Comparison of ENCODE assay signal across 8 mouse cellular contexts in genomic region chr14:61143869-61144268, GRCm38 (mm10). TPM values are rescaled to one million over a fixed set of nuclear protein-coding genes. Genes with fewer than 3 reads are reported as not detected.
DNase-seq lines count a peak whose midpoint lies in the region; ATAC-seq and TF ChIP-seq lines count a peak whose summit lies in the region.
"Had no signal": no experiment of that assay in that cellular context is flagged by ENCODE, and none has a peak within 500 bp of the region (broad histone marks: within the 10 kb centered on the region; RNA-seq: fewer than 3 reads in every experiment).

No protein-coding gene starts in this region.

- 27% methylated on average over 11 of the region's 11 CpGs for WGBS in liver, adult 2 months
- 38% methylated on average over 11 of the region's 11 CpGs for whole genome bisulfite sequencing in liver, embryonic 11.5 days
- WGBS in bone marrow, adult 2 months = 48% methylated on average over 11 of the region's 11 CpGs
- WGBS in intestine, embryonic 14.5 days = 24% methylated on average over 11 of the region's 11 CpGs

- TF ChIP-seq POLR2A in liver, adult 2 months (IDR thresholded peaks at IDR 0.05; ENCODE audit: extremely low read depth, insufficient read depth, low read length) = no peak
- TF ChIP-seq POLR2A in bone marrow, adult 2 months (IDR thresholded peaks at IDR 0.05; ENCODE audit: borderline replicate concordance, control insufficient read depth, low read depth, low read length) = no peak

- no peaks in the 10 kb centered on the region for H3K79me2 ChIP-seq in liver, adult 2 months (ENCODE audit: control insufficient read depth, insufficient read depth, low read length)

- ATAC-seq in liver, embryonic 11.5 days (replicated peaks; ENCODE audit: low FRiP score) = no peak
- ATAC-seq in intestine, embryonic 14.5 days (replicated peaks; ENCODE audit: low FRiP score, low TSS enrichment, low read depth) = no peak
- no peak; the same call in 1 of the 2 replicates for ATAC-seq in erythroblast, adult 5-6 weeks (replicated peaks; ENCODE audit: low FRiP score, poor library complexity, severe bottlenecking)

- TF ChIP-seq CTCF in liver, adult 2 months (IDR thresholded peaks at IDR 0.05; ENCODE audit: low read depth, low read length) = peak; percentile 91
- peak; percentile 72 for TF ChIP-seq CTCF in bone marrow, adult 2 months (IDR thresholded peaks at IDR 0.05; ENCODE audit: control insufficient read depth, insufficient read depth, low read length)

- no peaks in the 10 kb centered on the region for H3K9me3 ChIP-seq in liver, embryonic 11.5 days (ENCODE audit: control insufficient read depth, low read length)
- H3K9me3 ChIP-seq in intestine, embryonic 14.5 days (ENCODE audit: control insufficient read depth, low read length) = no peaks in the 10 kb centered on the region
- H3K9me3 ChIP-seq: heart, embryonic 15.5 days had no signal

- no peaks in the 10 kb centered on the region for H3K27me3 ChIP-seq in liver, adult 2 months (ENCODE audit: control insufficient read depth, insufficient read depth, low read length)
- H3K27me3 ChIP-seq in liver, embryonic 11.5 days (replicated peaks; ENCODE audit: control insufficient read depth, insufficient read depth, low read length) = peaks cover 9% of the 10 kb centered on the region
- peaks cover 7% of the 10 kb centered on the region for H3K27me3 ChIP-seq in intestine, embryonic 14.5 days (replicated peaks; ENCODE audit: control insufficient read depth, insufficient read depth, low read length)

- H3K9ac ChIP-seq in liver, adult 2 months (ENCODE audit: low read depth, low read length) = no peak overlapping the region
- no peak overlapping the region for H3K9ac ChIP-seq in liver, embryonic 11.5 days (ENCODE audit: low read depth, low read length)
- H3K9ac ChIP-seq in intestine, embryonic 14.5 days (ENCODE audit: low read length) = no peak overlapping the region
- H3K9ac ChIP-seq: heart, embryonic 15.5 days had no signal

- no peak overlapping the region for H3K27ac ChIP-seq in liver, adult 2 months (replicated peaks; ENCODE audit: insufficient read depth, low read depth, low read length)
- no peak overlapping the region for H3K27ac ChIP-seq in liver, embryonic 11.5 days (ENCODE audit: low read depth, low read length)
- no peak overlapping the region for H3K27ac ChIP-seq in bone marrow, adult 2 months (ENCODE audit: control insufficient read depth, insufficient read depth, low read depth, low read length, poor library complexity)
- H3K27ac ChIP-seq in intestine, embryonic 14.5 days (ENCODE audit: low read depth) = no peak overlapping the region
- H3K27ac ChIP-seq: heart, embryonic 15.5 days had no signal

- no peaks in the 10 kb centered on the region for H3K36me3 ChIP-seq in liver, adult 2 months (ENCODE audit: control insufficient read depth, insufficient read depth, low read length)
- H3K36me3 ChIP-seq in liver, embryonic 11.5 days (ENCODE audit: control insufficient read depth, insufficient read depth, low read length) = no peaks in the 10 kb centered on the region
- H3K36me3 ChIP-seq in intestine, embryonic 14.5 days (ENCODE audit: control insufficient read depth, insufficient read depth, low read length) = no peaks in the 10 kb centered on the region
- H3K36me3 ChIP-seq: heart, embryonic 15.5 days had no signal

- no peak overlapping the region for H3K4me2 ChIP-seq in liver, embryonic 11.5 days
- peak overlapping the region; percentile 40 for H3K4me2 ChIP-seq in intestine, embryonic 14.5 days (ENCODE audit: low read length)
- H3K4me2 ChIP-seq: heart, embryonic 15.5 days had no signal

- DNase-seq in liver, adult 2 months (ENCODE audit: extremely low read depth, low read depth, low spot score) = peak; percentile 67
- no peak for DNase-seq in liver, embryonic 11.5 days (ENCODE audit: low spot score)
- DNase-seq in intestine, embryonic 14.5 days (ENCODE audit: low spot score) = peak; percentile 69
- peak; percentile 65 for DNase-seq in mesoderm, embryonic 11.5 days (ENCODE audit: low read depth, low spot score)
- no peak for DNase-seq in ovary, postnatal 10 days (ENCODE audit: low spot score)

- no peaks in the 10 kb centered on the region for H3K4me1 ChIP-seq in liver, adult 2 months (ENCODE audit: control insufficient read depth, insufficient read depth, low read length)
- H3K4me1 ChIP-seq in liver, embryonic 11.5 days (replicated peaks; ENCODE audit: control insufficient read depth, insufficient read depth, low read length) = no peaks in the 10 kb centered on the region
- no peaks in the 10 kb centered on the region for H3K4me1 ChIP-seq in bone marrow, adult 2 months (ENCODE audit: control insufficient read depth, insufficient read depth, low read length)
- H3K4me1 ChIP-seq in intestine, embryonic 14.5 days (replicated peaks; ENCODE audit: control insufficient read depth, insufficient read depth, low read length) = no peaks in the 10 kb centered on the region

- no peak overlapping the region for H3K4me3 ChIP-seq in liver, adult 2 months (ENCODE audit: insufficient read depth, low read depth, low read length)
- H3K4me3 ChIP-seq in liver, embryonic 11.5 days (ENCODE audit: low read depth, low read length) = no peak overlapping the region
- H3K4me3 ChIP-seq in bone marrow, adult 2 months (replicated peaks; ENCODE audit: control insufficient read depth, low read depth, low read length) = no peak overlapping the region
- H3K4me3 ChIP-seq in intestine, embryonic 14.5 days (ENCODE audit: low read depth, low read length) = 0 out of 2 replicates have a peak overlapping the region, but pooled peaks have one; percentile 4
- H3K4me3 ChIP-seq: heart, embryonic 15.5 days had no signal

RNA-seq across cellular contexts. Expression of gene Sacs, which starts 5.6 kb away (rescaled TPM):
- total RNA-seq in liver, adult 2 months (2014; rRNA removed) = 1.8 and 2.1 TPM in 2 replicates
- polyA plus RNA-seq in liver, adult 2 months (2012; rRNA removed) = 0.06 and 0.10 TPM in 2 replicates
- polyA plus RNA-seq in liver, embryonic 11.5 days (2014; fragmentation: Nextera tagmentation; extraction: Ambion mirVana) = 3.4 and 3.5 TPM in 2 replicates
- 2.5 TPM in 2 replicates for polyA plus RNA-seq in bone marrow, adult 2 months (2011; ENCODE audit: insufficient read depth, insufficient read length, low replicate concordance, missing spikeins)
- polyA plus RNA-seq in intestine, embryonic 14.5 days (2014; fragmentation: Nextera tagmentation; extraction: Ambion mirVana) = 3.7 and 4.5 TPM in 2 replicates
- total RNA-seq in erythroblast, adult 5-6 weeks (2015; ENCODE audit: low replicate concordance) = 4.4 and 5.4 TPM in 2 replicates
- 7.1 and 7.6 TPM in 2 replicates for total RNA-seq in erythroblast, adult 5-6 weeks (2017; ENCODE audit: low replicate concordance)

Comparison
In these comparisons a context has a peak if more than half of its experiments do, and no peak if none do; other contexts are left out.
1. DNase-seq: peak in liver, adult 2 months (single experiment), intestine, embryonic 14.5 days (single experiment) and mesoderm, embryonic 11.5 days (single experiment); none in liver, embryonic 11.5 days (single experiment) and ovary, postnatal 10 days (single experiment).